Mouse (Mus musculus) testis, postnatal 14 days (tissue): Measurements from ENCODE around the gene Yaf2.
"Not testable (repeated sequence)": the region's sequence is repeated elsewhere in the genome, so short reads cannot be mapped to it uniquely, and the experiment has no call there.

Source experiments
- DNase-seq: peaks from one replicate; pipeline ENCODE4 v3.0.0; 2021; ENCODE audit warnings: low spot score

Yaf2 gene

DNA sequence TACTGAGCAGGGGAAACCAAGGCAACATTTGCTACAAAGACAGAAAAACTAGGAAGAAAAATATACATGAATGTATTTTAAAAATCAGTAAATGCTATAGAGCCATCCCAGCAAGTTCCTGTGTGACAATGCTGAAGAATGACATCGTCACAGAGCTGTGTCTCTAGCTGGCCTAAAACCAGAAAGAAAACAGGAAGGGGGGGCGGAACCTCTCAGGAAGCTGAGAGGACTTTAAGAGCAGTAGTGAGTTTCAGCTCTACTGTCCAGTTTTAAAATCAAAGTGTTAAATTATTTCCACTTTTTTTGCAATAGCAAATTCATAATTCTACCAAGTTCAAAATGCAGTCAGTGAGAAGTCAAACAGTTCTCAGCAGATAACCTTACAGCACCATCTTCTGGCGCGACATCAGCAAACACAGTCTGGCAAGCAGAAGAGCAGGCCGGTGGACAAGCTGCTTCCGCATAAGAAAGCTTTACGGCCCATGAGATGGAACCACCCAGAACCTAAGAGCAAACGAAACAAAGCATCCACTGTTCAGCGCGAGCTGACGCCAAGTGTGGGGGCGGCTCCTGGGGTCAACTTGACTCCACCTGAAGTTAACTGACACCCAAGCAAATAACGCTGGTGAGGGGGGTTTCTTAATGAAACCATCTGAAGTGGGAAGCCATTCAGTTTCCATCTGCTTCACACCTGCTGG is 85.0 kb downstream of the Yaf2 start:
- no peak for DNase-seq

DNA sequence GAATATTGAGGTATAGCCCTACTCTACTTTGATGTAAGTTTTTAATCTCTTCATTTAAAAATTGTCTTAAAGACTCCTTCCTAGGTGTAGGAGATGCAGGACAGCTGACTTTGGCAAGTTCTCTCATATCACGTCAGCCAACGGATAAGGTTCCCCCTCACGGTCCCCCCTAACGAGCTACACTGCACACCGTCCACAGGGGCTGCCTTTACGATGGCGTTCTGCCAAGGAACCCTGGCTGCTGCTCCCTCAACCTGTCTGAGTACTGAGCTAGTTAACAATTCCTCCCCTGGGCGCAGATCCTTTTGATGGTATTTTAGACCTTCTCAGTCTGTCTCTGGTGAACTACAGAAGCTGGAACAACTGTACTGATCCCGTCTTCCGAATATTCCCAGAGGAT is 93.5 kb downstream of the Yaf2 start:
- DNase-seq, result no peak

DNA sequence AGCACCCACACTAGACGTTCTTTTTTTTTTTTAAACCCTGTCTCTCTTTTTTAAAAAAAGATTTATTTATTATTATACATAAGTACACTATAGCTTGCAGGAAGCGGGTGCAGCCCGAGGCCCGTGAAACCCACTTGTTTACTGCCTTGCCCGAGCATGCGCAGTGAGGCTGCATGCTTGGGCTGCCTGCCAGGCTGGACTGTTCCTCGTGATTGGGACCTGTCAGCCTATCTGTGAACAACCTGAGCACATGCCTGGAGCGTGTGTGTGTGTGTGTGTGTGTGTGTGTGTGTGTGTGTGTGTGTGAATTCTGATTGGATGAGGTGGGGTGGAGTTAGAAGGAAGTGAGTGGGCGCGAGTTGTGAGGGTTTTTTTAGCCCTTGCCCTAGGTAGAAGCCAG is 100.3 kb downstream of the Yaf2 start:
- not testable (repeated sequence) for DNase-seq
